Mouse (Mus musculus) MEL (cell line): Measurements from ENCODE around the gene Adsl.

Experiments used
- EP300 ChIP-seq, 2 experiments: IDR thresholded peaks; 2 replicates each; pipeline ENCODE4 v1.6.1; 2011; ENCODE audit warnings: improper control_type of control experiment in 2 of 2, low read length in 2 of 2, low read depth in 1 of 2, mild to moderate bottlenecking in 1 of 2
- SMC3 ChIP-seq: IDR thresholded peaks from 2 replicates; pipeline ENCODE4 v1.6.1; 2011; ENCODE audit warnings: low read depth, low read length, improper control_type of control experiment
- ZC3H11A ChIP-seq: IDR thresholded peaks from 2 replicates; pipeline ENCODE4 v1.6.1; 2012; ENCODE audit warnings: low read depth, mild to moderate bottlenecking, inconsistent platforms, low read length, improper control_type of control experiment

DNA sequence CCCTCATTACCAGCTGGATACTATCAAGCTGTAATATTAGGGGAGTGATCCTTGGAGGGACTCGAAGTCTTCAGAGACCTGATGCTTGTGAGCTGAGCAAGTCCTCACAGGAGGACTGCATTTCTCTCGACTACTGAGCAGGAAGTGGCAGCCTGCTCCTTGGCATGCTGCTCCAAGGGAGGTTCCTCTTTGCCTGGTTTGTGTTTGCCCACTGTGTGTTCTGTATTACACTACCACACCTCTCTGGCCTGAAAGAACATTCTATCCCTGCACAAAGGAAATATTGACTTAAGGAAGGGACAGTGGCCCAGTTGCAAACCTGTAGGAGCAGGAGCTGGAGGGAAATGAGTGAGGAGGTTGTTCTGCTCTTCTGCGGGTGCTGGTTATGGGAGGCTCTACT is 41.4 kb downstream of the Adsl start:
- TF ChIP-seq SMC3 (no peak), ZC3H11A (no peak), EP300 (IDR thresholded peaks at IDR 0.05; ENCODE audit: low read depth in 1 of 2, low read length in 2 of 2) (no peak)
